Mouse (Mus musculus): ENCODE data around the gene Ccdc85c. TPM values are rescaled to one million over a fixed set of nuclear protein-coding genes. Genes with fewer than 3 reads are reported as not detected.

The Ccdc85c gene
- total and polyA plus RNA-seq, 3 experiments: 14.0 to 32.4 (median 15.2) TPM

GRCm38 (mm10) chr12:108310041-108310440 is 34.8 kb upstream of the Ccdc85c start:
- no peaks in the 10 kb centered on the region for H3K36me3 ChIP-seq (replicated peaks in 1 of 2; ENCODE audit: control insufficient read depth in 1 of 2, insufficient read depth in 1 of 2, low read length in 1 of 2)
- H3K4me3 ChIP-seq (replicated peaks in 1 of 3; ENCODE audit: low read depth in 2 of 3, low read length in 2 of 3, poor library complexity in 1 of 3): no peak overlapping the region
- no peaks in the 10 kb centered on the region for H3K79me2 ChIP-seq (replicated peaks; ENCODE audit: control insufficient read depth, extremely low read depth, insufficient read depth, poor library complexity, severe bottlenecking)
- no peak overlapping the region for H3K27ac ChIP-seq (ENCODE audit: insufficient read depth, low read depth)
- peaks cover 40% of the 10 kb centered on the region for H3K27me3 ChIP-seq (replicated peaks)
- in situ Hi-C loops (cut with MboI; ENCODE audit: low pct_ligation_motif_present, low pct_unique_long_range_greater_than_20kb, low sequenced_read_pairs) (no loop called here), dilution Hi-C loops (cut with MboI; ENCODE audit: extremely low pct_ligation_motif_present, extremely low pct_unique_long_range_greater_than_20kb, low sequenced_read_pairs) (no loop called here)
- no peak for DNase-seq (ENCODE audit: extremely low read depth)
- no peak overlapping the region for H3K4me2 ChIP-seq (ENCODE audit: insufficient read depth, low read depth, poor library complexity, severe bottlenecking)
- peaks cover 0 to 23% of the 10 kb centered on the region in 2 experiments; a peak in 2 of 4 replicates for H3K4me1 ChIP-seq (ENCODE audit: control insufficient read depth in 1 of 2, insufficient read depth in 2 of 2)
- TF ChIP-seq GABPA (IDR thresholded peaks at IDR 0.05; ENCODE audit: insufficient replicate concordance, low read depth, low read length) (no peak), ZNF384 (IDR thresholded peaks at IDR 0.05; ENCODE audit: low read depth, low read length) (no peak), IRF4 (IDR thresholded peaks at IDR 0.05; ENCODE audit: low read depth, low read length) (no peak), HCFC1 (IDR thresholded peaks at IDR 0.05; ENCODE audit: low read depth, low read length) (no peak), EP300 (IDR thresholded peaks at IDR 0.05; ENCODE audit: low read length) (no peak), JUND (conservative IDR thresholded peaks at IDR 0.05; ENCODE audit: low read depth, low read length) (no peak), POLR2A (IDR thresholded peaks at IDR 0.05; ENCODE audit: low read depth, low read length) (no peak), MAZ (IDR thresholded peaks at IDR 0.05; ENCODE audit: low read depth, low read length) (no peak), KAT2A (IDR thresholded peaks at IDR 0.05; ENCODE audit: insufficient replicate concordance, low read length) (no peak), SMC3 (IDR thresholded peaks at IDR 0.05; ENCODE audit: low read depth, low read length) (no peak)
- peaks cover 7% of the 10 kb centered on the region for H3K9me3 ChIP-seq (replicated peaks; ENCODE audit: low read length)
- H3K9ac ChIP-seq (ENCODE audit: insufficient read depth, low read depth): no peak overlapping the region

- Histone ChIP-seq H3K4me3 (replicated peaks in 1 of 3; ENCODE audit: low read depth in 2 of 3, low read length in 2 of 3, poor library complexity in 1 of 3) (no peak overlapping the region), H3K36me3 (replicated peaks in 1 of 2; ENCODE audit: control insufficient read depth in 1 of 2, insufficient read depth in 1 of 2, low read length in 1 of 2) (no peaks in the 10 kb centered on the region), H3K4me2 (ENCODE audit: insufficient read depth, low read depth, poor library complexity, severe bottlenecking) (no peak overlapping the region), H3K9me3 (replicated peaks; ENCODE audit: low read length) (peaks cover 7% of the 10 kb centered on the region), H3K9ac (ENCODE audit: insufficient read depth, low read depth) (no peak overlapping the region), H3K79me2 (replicated peaks; ENCODE audit: control insufficient read depth, extremely low read depth, insufficient read depth, poor library complexity, severe bottlenecking) (no peaks in the 10 kb centered on the region), H3K4me1 (ENCODE audit: control insufficient read depth in 1 of 2, insufficient read depth in 2 of 2) (peaks cover 0 to 23% of the 10 kb centered on the region in 2 experiments; a peak in 2 of 4 replicates), H3K27me3 (replicated peaks) (peaks cover 48% of the 10 kb centered on the region), H3K27ac (ENCODE audit: insufficient read depth, low read depth) (no peak overlapping the region)
- dilution Hi-C loops (cut with MboI; ENCODE audit: extremely low pct_ligation_motif_present, extremely low pct_unique_long_range_greater_than_20kb, low sequenced_read_pairs) (no loop called here), in situ Hi-C loops (cut with MboI; ENCODE audit: low pct_ligation_motif_present, low pct_unique_long_range_greater_than_20kb, low sequenced_read_pairs) (no loop called here)
- TF ChIP-seq MEF2A (IDR thresholded peaks at IDR 0.05; ENCODE audit: borderline replicate concordance, low read depth, low read length) (no peak), CHD1 (IDR thresholded peaks at IDR 0.05; ENCODE audit: low read depth, low read length) (no peak), POLR2AphosphoS2 (IDR thresholded peaks at IDR 0.05; ENCODE audit: low read depth, low read length) (no peak), MAX (IDR thresholded peaks at IDR 0.05; ENCODE audit: low read length) (no peak), ETS1 (conservative IDR thresholded peaks at IDR 0.05; ENCODE audit: low read depth, low read length) (no peak), MXI1 (IDR thresholded peaks at IDR 0.05; ENCODE audit: low read depth, low read length) (no peak), NRF1 (IDR thresholded peaks at IDR 0.05; ENCODE audit: low read depth, low read length) (no peak), USF1 (IDR thresholded peaks at IDR 0.05; ENCODE audit: low read depth, low read length) (no peak), ZKSCAN1 (IDR thresholded peaks at IDR 0.05; ENCODE audit: borderline replicate concordance, low read depth, low read length) (no peak), TCF12 (IDR thresholded peaks at IDR 0.05; ENCODE audit: low read depth, low read length) (no peak), MAZ (IDR thresholded peaks at IDR 0.05; ENCODE audit: low read depth, low read length) (no peak), CHD2 (IDR thresholded peaks at IDR 0.05; ENCODE audit: low read length) (no peak), UBTF (IDR thresholded peaks at IDR 0.05; ENCODE audit: low read depth, low read length) (no peak), ZNF384 (IDR thresholded peaks at IDR 0.05; ENCODE audit: low read depth, low read length) (no peak), JUN (IDR thresholded peaks at IDR 0.05; ENCODE audit: insufficient read depth, low read depth, low read length) (no peak), TBP (conservative IDR thresholded peaks at IDR 0.05; ENCODE audit: low read depth, low read length) (no peak), MAFK (IDR thresholded peaks at IDR 0.05; ENCODE audit: insufficient replicate concordance, low read length) (no peak)
- DNase-seq (ENCODE audit: extremely low read depth): no peak
Observed at GRCm38 (mm10) chr12:108309116-108309794, 34.0 kb upstream of the Ccdc85c start.

Measured in CH12.LX (cell line).